Mouse (Mus musculus): ENCODE data around the gene Pik3r1.

GRCm38 (mm10) chr13:101678984-101679383 is 89.0 kb downstream of the Pik3r1 start:
- TF ChIP-seq EP300 (optimal IDR thresholded peaks at IDR 0.05) (no peak), CTCF (IDR thresholded peaks at IDR 0.05; ENCODE audit: low read depth) (no peak)
